Mouse (Mus musculus) midbrain, embryonic 10.5 days (tissue): Measurements from ENCODE around the gene Cask. TPM values are rescaled to one million over a fixed set of nuclear protein-coding genes. Genes with fewer than 3 reads are reported as not detected.

Source experiments
- DNase-seq: peaks from one replicate; pipeline ENCODE4 v3.0.0-alpha.2; 2017; ENCODE audit warnings: low spot score
- H3K27ac ChIP-seq: fragments of 300-500 bp; sonication (generic); replicated peaks from 2 replicates; pipeline ENCODE4 v1.5.1; 2016; ENCODE audit warnings: mild to moderate bottlenecking
- H3K27me3 ChIP-seq: fragments of 300-500 bp; sonication (generic); 2 replicates; pipeline ENCODE4 v1.6.1; 2016; ENCODE audit warnings: low read depth, mild to moderate bottlenecking; ENCODE audit not compliant: poor library complexity, severe bottlenecking
- H3K36me3 ChIP-seq: fragments of 300-500 bp; sonication (generic); 2 replicates; pipeline ENCODE4 v1.6.1; 2016; ENCODE audit warnings: mild to moderate bottlenecking, moderate library complexity
- H3K4me1 ChIP-seq: fragments of 300-500 bp; sonication (generic); 2 replicates; pipeline ENCODE4 v1.6.1; 2016
- H3K4me3 ChIP-seq: fragments of 300-500 bp; sonication (generic); 2 replicates; pipeline ENCODE4 v1.5.1; 2016; ENCODE audit warnings: mild to moderate bottlenecking, moderate library complexity
- H3K9me3 ChIP-seq: fragments of 300-500 bp; sonication (generic); replicated peaks from 2 replicates; pipeline ENCODE4 v1.6.1; 2016; ENCODE audit warnings: mild to moderate bottlenecking
- WGBS: fragments of 180-500 bp; shearing (Covaris S2); methylation state at CpG from one replicate; pipeline ENCODE4 v1.1.7; 2016; 5-methylcytosine and 5-hydroxymethylcytosine counted together
- polyA plus RNA-seq: library from polyadenylated mRNA; unstranded; fragments of >200 nt; fragmentation: Nextera tagmentation; extraction: Ambion mirVana; gene quantifications from 2 replicates; pipeline ENCODE4 v1.2.1, GENCODE M21; 2016

The Cask gene
- 12.4 and 15.7 TPM in 2 replicates for polyA plus RNA-seq

DNA sequence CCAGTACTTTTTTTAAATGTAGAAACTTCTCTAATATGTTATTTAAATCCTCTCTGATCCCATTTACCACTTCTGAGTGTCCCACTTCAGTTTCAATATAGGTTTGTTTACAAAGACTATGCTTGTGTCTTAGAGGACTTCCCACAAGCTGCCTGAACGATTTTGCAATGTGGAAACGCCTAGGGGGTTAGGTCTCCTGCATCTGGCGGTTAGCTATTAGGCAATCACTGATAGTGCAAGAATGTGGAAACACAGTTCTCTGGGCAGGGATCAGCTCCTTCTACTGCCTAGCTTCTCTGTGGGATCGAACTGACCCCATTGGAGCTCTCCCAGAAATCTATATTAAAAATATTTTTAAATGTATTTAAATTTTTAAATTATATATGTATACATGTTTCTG, at the start of gene Cask:
Gene Cask, minus strand, starts transcription at position 83 of the 400 bp plus-strand sequence.
- H3K4me3 ChIP-seq: no peak within 1 kb of the TSS
- no peak for DNase-seq
- 52% methylated on average over 4 of the region's 4 CpGs for WGBS
- H3K36me3 ChIP-seq: no peaks in the 10 kb centered on the region
- 0 out of 2 replicates have a peak, but pooled peaks cover 5% of the 10 kb centered on the region for H3K9me3 ChIP-seq
- H3K4me1 ChIP-seq: no peaks in the 10 kb centered on the region
- no peak within 1 kb of the TSS for H3K27ac ChIP-seq
- H3K27me3 ChIP-seq: no peaks in the 10 kb centered on the region

DNA sequence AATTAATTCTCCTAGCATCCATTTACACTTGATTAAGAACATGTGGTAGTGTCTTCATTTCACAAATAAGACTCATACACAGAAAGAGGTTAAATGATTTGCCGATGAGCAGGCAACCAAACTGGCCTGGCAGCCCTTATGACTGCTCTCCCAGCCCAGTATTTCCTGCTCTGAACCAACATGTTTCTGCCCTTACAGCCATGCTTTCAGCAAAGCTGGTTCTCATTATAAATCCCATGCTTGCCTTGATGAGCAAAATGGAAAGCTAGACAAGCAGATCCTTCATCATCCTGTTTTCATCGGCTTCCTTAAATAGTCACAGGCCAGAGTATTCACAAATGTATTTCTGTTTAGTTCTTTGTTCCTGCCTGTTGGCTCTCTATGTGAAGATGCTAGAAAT, 38.8 kb upstream of the Cask start:
- H3K27ac ChIP-seq: no peak overlapping the region
- no peaks in the 10 kb centered on the region for H3K36me3 ChIP-seq
- H3K4me3 ChIP-seq: no peak overlapping the region
- no peaks in the 10 kb centered on the region for H3K27me3 ChIP-seq
- H3K4me1 ChIP-seq: no peaks in the 10 kb centered on the region
- no peak for DNase-seq
- H3K9me3 ChIP-seq: no peaks in the 10 kb centered on the region
- 95% methylated on average over 2 of the region's 2 CpGs for WGBS

DNA sequence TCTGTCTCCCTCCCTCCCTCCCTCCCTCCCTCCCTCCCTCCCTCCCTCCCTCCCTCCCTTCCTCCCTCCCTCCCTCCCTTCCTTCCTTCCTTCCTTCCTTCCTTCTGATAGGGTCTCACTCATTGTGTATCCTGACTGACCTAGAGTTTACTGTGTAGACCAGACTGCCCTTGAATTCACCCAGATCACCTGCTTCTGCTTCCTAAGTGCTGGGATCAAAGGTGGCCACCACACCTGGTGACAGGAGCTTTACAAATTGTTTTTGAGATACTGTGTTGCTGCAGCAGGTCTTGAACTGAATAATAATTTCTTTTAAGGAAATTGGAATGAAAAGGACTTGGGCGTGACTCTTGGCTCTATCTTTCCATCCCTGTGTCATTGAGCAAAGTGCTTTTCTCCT, 33.2 kb upstream of the Cask start:
- Histone ChIP-seq H3K4me1 (peaks cover 3% of the 10 kb centered on the region), H3K4me3 (no peak overlapping the region), H3K36me3 (no peaks in the 10 kb centered on the region), H3K27ac (no peak overlapping the region), H3K9me3 (no peaks in the 10 kb centered on the region), H3K27me3 (no peaks in the 10 kb centered on the region)
- WGBS: 73% methylated on average over 1 of the region's 1 CpGs
- no peak for DNase-seq

DNA sequence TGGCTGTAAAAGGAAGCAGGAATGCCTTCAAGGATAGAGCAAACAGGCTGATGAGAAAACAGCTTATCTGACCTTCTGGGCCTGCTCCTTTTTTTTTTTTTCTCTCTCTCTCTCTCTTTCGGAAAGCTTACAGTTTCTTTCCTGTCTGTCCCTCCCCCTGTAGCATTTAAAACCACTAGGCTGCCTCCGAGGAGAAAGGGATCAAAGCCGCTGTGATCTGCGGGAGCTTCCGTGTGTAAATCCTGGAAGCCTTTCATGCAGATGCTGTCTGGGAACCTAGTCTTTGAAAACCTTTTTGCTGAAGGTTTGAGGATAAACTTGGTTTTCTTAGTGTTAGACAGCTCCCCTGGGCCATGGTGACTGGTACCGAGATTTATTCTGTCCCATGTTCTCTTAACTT, 30.8 kb upstream of the Cask start:
- peak; percentile 16 for DNase-seq
- H3K4me1 ChIP-seq: peaks cover 3% of the 10 kb centered on the region
- H3K27me3 ChIP-seq: no peaks in the 10 kb centered on the region
- H3K4me3 ChIP-seq: no peak overlapping the region
- WGBS: 23% methylated on average over 6 of the region's 6 CpGs
- H3K9me3 ChIP-seq: no peaks in the 10 kb centered on the region
- H3K36me3 ChIP-seq: no peaks in the 10 kb centered on the region
- no peak overlapping the region; the same call in 1 of the 2 replicates for H3K27ac ChIP-seq

DNA sequence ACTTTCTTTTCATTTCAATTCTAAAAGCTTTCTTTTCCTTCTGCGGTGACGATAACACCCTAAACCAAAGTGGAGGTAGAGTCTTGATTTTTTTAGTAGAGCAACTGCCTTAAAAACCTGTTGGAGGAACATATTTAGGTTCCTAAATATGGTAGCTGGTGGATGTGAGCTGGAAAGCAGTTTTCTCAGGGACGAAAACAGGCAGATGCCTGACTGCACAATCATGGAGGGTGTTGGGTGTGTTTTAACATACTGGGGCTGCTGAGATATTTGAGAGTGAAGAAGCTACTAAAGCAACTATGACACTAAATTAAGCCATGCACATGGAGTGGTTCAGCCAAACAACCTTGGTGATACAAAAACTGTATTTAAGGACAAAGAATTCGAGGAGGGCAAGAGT, 9.0 kb upstream of the Cask start:
- H3K36me3 ChIP-seq: no peaks in the 10 kb centered on the region
- no peak overlapping the region for H3K4me3 ChIP-seq
- DNase-seq: no peak
- H3K27me3 ChIP-seq: no peaks in the 10 kb centered on the region
- no peaks in the 10 kb centered on the region for H3K4me1 ChIP-seq
- H3K27ac ChIP-seq: no peak overlapping the region
- no peaks in the 10 kb centered on the region for H3K9me3 ChIP-seq
- WGBS: 90% methylated on average over 4 of the region's 4 CpGs

DNA sequence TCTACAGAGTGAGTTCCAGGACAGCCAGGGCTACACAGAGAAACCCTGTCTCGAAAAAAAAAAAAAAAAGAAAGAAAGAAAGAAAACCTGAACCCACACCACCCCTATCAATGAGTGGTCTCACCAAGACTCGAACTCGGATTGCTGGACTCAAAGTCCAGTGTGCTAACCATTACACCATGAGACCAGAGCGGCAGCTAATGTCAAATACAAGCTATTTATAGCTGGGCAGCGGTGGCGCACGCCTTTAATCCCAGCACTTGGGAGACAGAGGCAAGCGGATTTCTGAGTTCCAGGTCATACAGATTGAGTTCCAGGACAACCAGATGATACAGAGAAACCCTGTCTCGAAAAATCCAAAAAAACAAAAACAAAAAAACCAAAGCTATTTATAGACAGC, 7.9 kb upstream of the Cask start:
- Histone ChIP-seq H3K4me3 (no peak overlapping the region), H3K9me3 (no peaks in the 10 kb centered on the region), H3K27me3 (no peaks in the 10 kb centered on the region), H3K36me3 (no peaks in the 10 kb centered on the region), H3K4me1 (no peaks in the 10 kb centered on the region), H3K27ac (no peak overlapping the region)
- WGBS: 90% methylated on average over 9 of the region's 9 CpGs
- DNase-seq: no peak

DNA sequence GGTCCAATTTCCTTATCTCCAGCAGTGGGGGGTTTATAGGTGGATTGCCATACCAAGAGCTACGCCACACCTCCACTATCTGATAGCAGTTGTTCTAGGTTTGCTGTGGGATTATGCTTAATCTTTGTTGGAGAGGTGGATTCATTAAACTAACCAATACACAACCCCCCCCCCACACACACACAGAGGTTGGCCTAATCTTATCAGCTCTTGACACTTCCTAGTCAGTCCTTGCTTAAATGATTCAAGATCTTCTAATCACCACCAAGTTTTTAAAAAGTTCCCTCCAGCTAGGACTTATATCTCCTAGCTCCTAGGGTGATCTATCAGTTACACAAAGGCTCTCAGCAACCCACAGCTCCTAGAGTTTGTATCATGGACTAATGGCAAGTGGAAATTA, 2.7 kb downstream of the Cask start:
- WGBS: 71% methylated on average over 1 of the region's 1 CpGs
- no peak for DNase-seq
- H3K27me3 ChIP-seq: no peaks in the 10 kb centered on the region
- H3K4me3 ChIP-seq: no peak overlapping the region
- no peaks in the 10 kb centered on the region for H3K4me1 ChIP-seq
- H3K9me3 ChIP-seq: 0 out of 2 replicates have a peak, but pooled peaks cover 6% of the 10 kb centered on the region
- H3K36me3 ChIP-seq: no peaks in the 10 kb centered on the region
- no peak overlapping the region for H3K27ac ChIP-seq

DNA sequence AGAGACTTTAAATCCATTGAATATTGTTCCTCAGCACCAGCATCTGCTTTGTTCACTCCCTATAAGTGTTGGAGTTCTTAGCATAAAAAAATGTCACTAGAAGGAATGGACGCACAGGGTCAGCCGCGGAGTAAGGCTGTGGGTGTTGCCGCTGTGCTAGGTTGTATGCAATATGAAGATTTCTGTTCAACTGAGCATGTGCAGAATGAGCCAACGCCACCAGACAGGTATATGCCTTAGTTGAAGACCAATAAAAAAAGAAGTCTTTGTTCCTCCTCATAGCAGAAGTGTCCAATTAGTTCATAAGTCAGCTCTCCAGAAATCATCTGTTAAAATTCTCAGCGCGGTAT, 3.7 kb downstream of the Cask start:
- 33% methylated on average over 7 of the region's 7 CpGs for WGBS
- peak; percentile 14 for DNase-seq
- H3K27ac ChIP-seq: peak overlapping the region; percentile 92
- no peaks in the 10 kb centered on the region for H3K4me1 ChIP-seq
- H3K4me3 ChIP-seq: peak overlapping the region; percentile 67
- no peaks in the 10 kb centered on the region for H3K36me3 ChIP-seq
- no peaks in the 10 kb centered on the region for H3K27me3 ChIP-seq
- 0 out of 2 replicates have a peak, but pooled peaks cover 6% of the 10 kb centered on the region for H3K9me3 ChIP-seq

DNA sequence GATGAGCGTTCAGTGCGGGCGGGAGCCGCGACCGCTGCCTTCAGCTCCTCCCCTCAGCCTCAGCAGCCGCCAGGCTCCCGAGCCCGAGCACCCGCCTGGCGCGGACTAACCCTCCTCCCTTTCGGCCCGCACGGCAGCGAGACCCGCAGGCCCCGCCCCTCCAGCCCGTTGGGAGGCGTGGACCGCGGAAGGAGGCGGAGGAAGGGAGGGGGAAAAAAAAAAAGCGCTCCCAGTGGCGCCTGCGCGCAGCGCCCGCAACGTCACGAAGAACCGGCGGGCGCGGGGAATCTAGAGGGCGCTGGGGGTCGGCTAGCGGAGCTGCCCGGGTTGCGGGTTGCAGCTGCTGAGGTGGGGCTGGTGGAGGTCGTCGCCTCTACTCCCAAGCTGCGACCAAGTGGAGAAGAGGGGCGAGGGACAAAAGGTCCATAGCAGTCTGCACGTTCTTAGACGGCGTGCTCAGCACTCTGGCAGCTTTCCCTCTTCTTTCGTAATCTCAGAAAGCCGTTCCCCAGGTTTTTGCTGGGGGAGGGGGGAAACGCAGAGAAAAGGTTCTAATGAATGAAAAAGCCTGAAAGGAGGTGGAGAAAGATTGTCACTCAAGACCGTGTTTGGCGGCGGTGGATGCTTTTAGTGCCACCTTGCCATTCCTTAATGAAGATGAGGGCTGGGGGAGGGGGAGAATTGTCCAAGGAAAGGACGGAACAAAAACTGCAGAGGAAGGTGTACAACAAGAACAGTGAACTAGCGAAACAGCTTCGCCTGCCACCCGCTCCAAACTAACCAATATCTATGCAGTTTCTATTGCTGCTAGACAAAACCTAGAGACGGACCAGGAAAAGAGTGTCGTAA, 4.3 kb downstream of the Cask start:
- peak overlapping the region; percentile 92 for H3K27ac ChIP-seq
- DNase-seq: peak; percentile 86
- 25% methylated on average over 54 of the region's 59 CpGs for WGBS
- no peaks in the 10 kb centered on the region for H3K36me3 ChIP-seq
- H3K4me3 ChIP-seq: peak overlapping the region; percentile 67
- no peaks in the 10 kb centered on the region for H3K27me3 ChIP-seq
- H3K9me3 ChIP-seq: 0 out of 2 replicates have a peak, but pooled peaks cover 6% of the 10 kb centered on the region
- H3K4me1 ChIP-seq: no peaks in the 10 kb centered on the region

DNA sequence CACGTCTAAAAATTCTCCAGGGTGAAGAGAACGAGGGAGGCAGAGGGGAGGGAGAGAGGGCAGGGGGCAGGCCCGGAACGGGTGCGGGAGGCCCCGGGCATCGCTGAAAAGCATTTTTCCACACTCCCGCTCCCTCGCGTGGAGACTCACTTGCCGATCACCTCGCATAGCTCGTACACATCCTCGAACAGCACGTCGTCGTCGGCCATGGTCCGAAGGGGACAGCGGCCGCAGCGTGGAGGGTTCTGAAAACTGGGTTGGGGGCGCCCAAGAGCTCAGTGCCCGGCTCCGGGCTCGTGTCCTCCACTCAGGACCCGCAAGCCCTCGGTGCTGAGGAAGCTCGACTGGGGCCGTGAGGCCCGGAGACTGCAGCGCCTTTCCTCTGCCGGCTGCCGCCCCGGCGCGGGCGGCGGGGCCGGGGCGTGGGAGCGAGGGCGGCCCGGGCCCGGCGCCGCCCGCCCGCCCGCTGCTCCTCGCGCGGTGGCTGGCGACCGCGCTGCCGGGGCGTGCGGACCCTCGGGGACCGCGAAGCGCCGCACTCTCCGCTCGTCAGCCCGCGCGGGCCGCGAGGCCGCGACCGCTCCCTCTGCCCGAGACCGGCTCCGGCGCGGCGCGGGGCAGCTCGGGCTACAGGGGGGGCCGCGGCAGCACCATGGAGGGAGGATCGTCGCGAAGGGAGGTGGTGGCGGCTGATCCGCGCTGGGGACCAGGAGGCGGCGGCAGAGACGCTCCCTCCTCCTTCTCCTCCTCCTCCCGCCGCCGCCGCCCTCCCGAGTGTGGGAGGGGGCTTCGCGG, 5.1 kb downstream of the Cask start:
- Histone ChIP-seq H3K4me1 (no peaks in the 10 kb centered on the region), H3K9me3 (0 out of 2 replicates have a peak, but pooled peaks cover 6% of the 10 kb centered on the region), H3K27me3 (no peaks in the 10 kb centered on the region), H3K36me3 (no peaks in the 10 kb centered on the region), H3K27ac (peak overlapping the region; percentile 92), H3K4me3 (peak overlapping the region; percentile 67)
- DNase-seq: peak; percentile 57
- WGBS: 29% methylated on average over 100 of the region's 100 CpGs

DNA sequence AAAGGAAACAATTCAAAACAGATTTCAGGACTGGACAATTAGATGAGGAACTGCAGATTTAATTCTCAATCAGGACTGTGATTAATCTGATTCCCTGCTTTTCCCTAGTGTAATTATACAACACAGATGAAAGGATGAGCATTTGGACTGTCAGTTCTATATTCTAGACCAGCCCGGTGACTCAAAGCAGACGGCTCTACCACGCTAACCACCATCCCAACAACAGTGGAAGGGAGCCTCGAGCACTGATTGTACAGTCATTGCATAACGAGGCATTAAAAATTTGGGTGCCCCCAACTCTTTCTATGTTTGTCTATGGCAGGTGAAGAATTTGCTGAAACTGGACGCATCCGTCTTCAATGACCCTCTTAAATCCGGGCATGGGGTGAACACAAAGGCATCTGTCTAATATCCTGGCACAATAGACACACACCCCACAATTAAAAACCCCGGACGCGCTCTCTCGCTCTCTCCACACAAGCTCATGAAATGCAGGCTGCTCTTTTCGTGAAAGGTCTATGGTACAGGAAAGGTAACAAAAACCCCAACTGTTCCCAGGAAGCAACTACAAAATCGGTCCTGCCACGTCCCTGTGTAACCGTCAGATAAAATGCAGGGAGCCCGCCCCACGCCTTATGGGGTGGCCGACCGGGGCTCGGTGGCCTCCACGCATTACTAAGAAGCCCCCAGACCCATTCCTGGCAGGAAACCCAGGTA, 5.9 kb downstream of the Cask start:
- Histone ChIP-seq H3K27ac (peak overlapping the region; percentile 92), H3K27me3 (no peaks in the 10 kb centered on the region), H3K9me3 (0 out of 2 replicates have a peak, but pooled peaks cover 6% of the 10 kb centered on the region), H3K4me3 (peak overlapping the region; percentile 67), H3K36me3 (no peaks in the 10 kb centered on the region), H3K4me1 (no peaks in the 10 kb centered on the region)
- no peak for DNase-seq
- 17% methylated on average over 22 of the region's 22 CpGs for WGBS

DNA sequence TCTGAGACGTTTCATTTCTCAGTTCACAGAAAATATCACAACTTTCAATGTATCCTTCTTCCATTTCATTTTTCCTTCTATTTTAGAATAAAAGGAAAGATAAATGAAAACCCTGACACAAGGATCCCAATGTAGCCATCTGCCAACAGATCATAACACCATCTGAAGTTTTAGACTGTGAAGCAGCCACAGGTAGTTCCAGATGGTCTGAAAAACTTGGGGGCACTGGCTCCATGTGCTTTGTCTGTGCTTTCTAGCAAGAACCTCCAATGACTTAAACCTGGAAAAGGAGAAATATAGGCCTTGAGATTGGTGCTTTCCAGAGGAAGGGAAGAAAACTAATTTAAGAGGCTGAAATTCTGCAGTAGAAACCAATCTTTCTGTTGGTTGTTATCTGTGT, 28.4 kb downstream of the Cask start:
- Histone ChIP-seq H3K36me3 (no peaks in the 10 kb centered on the region), H3K27me3 (no peaks in the 10 kb centered on the region), H3K4me1 (no peaks in the 10 kb centered on the region), H3K9me3 (no peaks in the 10 kb centered on the region), H3K4me3 (no peak overlapping the region), H3K27ac (no peak overlapping the region)
- WGBS: 85% methylated on average over 1 of the region's 1 CpGs
- no peak for DNase-seq
